Mouse (Mus musculus) limb, embryonic 10.5 days (tissue): ENCODE data around the gene Scn2a. TPM values are rescaled to one million over a fixed set of nuclear protein-coding genes. Genes with fewer than 3 reads are reported as not detected.
A peak's percentile ranks its signal among the peaks of the same experiment; 100 is the strongest.

Experiments
- DNase-seq: peaks from one replicate; pipeline ENCODE4 v3.0.0-alpha.2; 2017; ENCODE audit warnings: low spot score
- H3K27ac ChIP-seq: fragments of 300-500 bp; sonication (generic); 2 replicates; pipeline ENCODE4 v1.5.1; 2016; ENCODE audit warnings: mild to moderate bottlenecking
- H3K27me3 ChIP-seq: fragments of 300-500 bp; sonication (generic); 2 replicates; pipeline ENCODE4 v1.6.1; 2016; ENCODE audit warnings: low read depth, mild to moderate bottlenecking; ENCODE audit not compliant: poor library complexity, severe bottlenecking
- H3K36me3 ChIP-seq: fragments of 300-500 bp; sonication (generic); 2 replicates; pipeline ENCODE4 v1.6.1; 2016; ENCODE audit warnings: mild to moderate bottlenecking, moderate library complexity
- H3K4me1 ChIP-seq: fragments of 300-500 bp; sonication (generic); 2 replicates; pipeline ENCODE4 v1.6.1; 2016
- H3K4me3 ChIP-seq: fragments of 300-500 bp; sonication (generic); 2 replicates; pipeline ENCODE4 v1.5.1; 2016; ENCODE audit warnings: mild to moderate bottlenecking, moderate library complexity
- H3K9me3 ChIP-seq: fragments of 300-500 bp; sonication (generic); replicated peaks from 2 replicates; pipeline ENCODE4 v1.6.1; 2016; ENCODE audit warnings: mild to moderate bottlenecking
- WGBS: fragments of 180-500 bp; shearing (Covaris S2); methylation state at CpG from one replicate; pipeline ENCODE4 v1.1.7; 2016; 5-methylcytosine and 5-hydroxymethylcytosine counted together
- polyA plus RNA-seq: library from polyadenylated mRNA; unstranded; fragments of >200 nt; fragmentation: Nextera tagmentation; extraction: Ambion mirVana; gene quantifications from 2 replicates; pipeline ENCODE4 v1.2.1, GENCODE M21; 2016

Scn2a gene
- 1.6 and 2.3 TPM in 2 replicates for polyA plus RNA-seq

- Histone ChIP-seq H3K36me3 (no peaks in the 10 kb centered on the region), H3K4me3 (no peak within 1 kb of the TSS), H3K27me3 (no peaks in the 10 kb centered on the region), H3K4me1 (no peaks in the 10 kb centered on the region), H3K9me3 (no peaks in the 10 kb centered on the region), H3K27ac (no peak within 1 kb of the TSS)
- 56% methylated on average over 9 of the region's 9 CpGs for WGBS
- no peak for DNase-seq
These were observed at the start of gene Scn2a for GRCm38 (mm10) chr2:65620556-65621166. Gene Scn2a (plus strand): TSS chr2:65620771.

GRCm38 (mm10) chr2:65587679-65588078, 32.9 kb upstream of the Scn2a start:
- Histone ChIP-seq H3K36me3 (no peaks in the 10 kb centered on the region), H3K27me3 (no peaks in the 10 kb centered on the region), H3K9me3 (no peaks in the 10 kb centered on the region), H3K27ac (no peak overlapping the region), H3K4me3 (no peak overlapping the region), H3K4me1 (no peaks in the 10 kb centered on the region)
- no peak for DNase-seq
- 82% methylated on average over 5 of the region's 5 CpGs for WGBS

- H3K27me3 ChIP-seq, result no peaks in the 10 kb centered on the region
These were observed 12.8 kb upstream of the Scn2a start for GRCm38 (mm10) chr2:65607813-65608212.

GRCm38 (mm10) chr2:65611887-65612286, 8.7 kb upstream of the Scn2a start:
- H3K27me3 ChIP-seq, result no peaks in the 10 kb centered on the region
- no peak for DNase-seq
- 83% methylated on average over 4 of the region's 4 CpGs for WGBS
- no peaks in the 10 kb centered on the region for H3K9me3 ChIP-seq
- H3K4me3 ChIP-seq, result no peak overlapping the region
- H3K4me1 ChIP-seq, result no peaks in the 10 kb centered on the region
- H3K27ac ChIP-seq, result no peak overlapping the region
- H3K36me3 ChIP-seq, result no peaks in the 10 kb centered on the region

More at GRCm38 (mm10) chr2:65607813-65608212, 12.8 kb upstream of the Scn2a start:
- H3K36me3 ChIP-seq, result no peaks in the 10 kb centered on the region
- no peak for DNase-seq
- no peak overlapping the region for H3K4me3 ChIP-seq
- H3K9me3 ChIP-seq, result no peaks in the 10 kb centered on the region
- H3K4me1 ChIP-seq, result no peaks in the 10 kb centered on the region
- H3K27ac ChIP-seq, result no peak overlapping the region

GRCm38 (mm10) chr2:65619781-65620180, 790 bp upstream of the Scn2a start:
- no peaks in the 10 kb centered on the region for H3K36me3 ChIP-seq
- H3K4me3 ChIP-seq, result no peak overlapping the region
- no peaks in the 10 kb centered on the region for H3K4me1 ChIP-seq
- no peaks in the 10 kb centered on the region for H3K27me3 ChIP-seq
- WGBS, result 20% methylated on average over 5 of the region's 5 CpGs
- H3K27ac ChIP-seq, result no peak overlapping the region
- DNase-seq, result peak; percentile 77
- H3K9me3 ChIP-seq, result no peaks in the 10 kb centered on the region

DNA sequence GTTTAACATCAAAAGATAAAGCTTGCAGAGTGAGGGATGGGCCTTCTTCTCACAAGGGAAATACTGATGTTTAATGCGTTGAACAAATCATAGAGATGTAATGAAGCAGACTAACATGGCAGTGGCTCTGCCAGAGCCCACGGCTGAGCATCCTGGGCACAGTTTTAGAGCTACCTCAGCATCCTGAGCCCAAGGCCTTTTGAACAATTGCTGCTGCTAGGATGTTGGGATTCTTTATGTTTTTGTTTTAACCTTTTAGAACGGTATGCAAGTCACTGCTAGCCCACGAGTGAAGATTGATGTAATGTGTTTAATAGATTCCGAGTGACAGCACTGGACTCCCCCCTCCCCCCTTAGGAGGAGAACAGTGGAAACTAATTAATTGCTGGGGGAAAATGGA, 683 bp downstream of the Scn2a start:
- H3K27ac ChIP-seq, result no peak overlapping the region
- WGBS, result 75% methylated on average over 5 of the region's 5 CpGs
- DNase-seq, result no peak
- H3K27me3 ChIP-seq, result no peaks in the 10 kb centered on the region
- no peaks in the 10 kb centered on the region for H3K4me1 ChIP-seq
- H3K36me3 ChIP-seq, result no peaks in the 10 kb centered on the region
- no peak overlapping the region for H3K4me3 ChIP-seq
- no peaks in the 10 kb centered on the region for H3K9me3 ChIP-seq

- Histone ChIP-seq H3K36me3 (no peaks in the 10 kb centered on the region), H3K4me1 (no peaks in the 10 kb centered on the region), H3K9me3 (no peaks in the 10 kb centered on the region), H3K27ac (no peak overlapping the region), H3K27me3 (no peaks in the 10 kb centered on the region), H3K4me3 (no peak overlapping the region)
- no peak for DNase-seq
- WGBS, result 88% methylated on average over 5 of the region's 5 CpGs
These were observed 1.3 kb downstream of the Scn2a start for GRCm38 (mm10) chr2:65621838-65622237.

- H3K9me3 ChIP-seq, result no peaks in the 10 kb centered on the region
- no peak for DNase-seq
- H3K27ac ChIP-seq, result no peak overlapping the region
- no peaks in the 10 kb centered on the region for H3K36me3 ChIP-seq
- no peaks in the 10 kb centered on the region for H3K27me3 ChIP-seq
- H3K4me1 ChIP-seq, result no peaks in the 10 kb centered on the region
- H3K4me3 ChIP-seq, result no peak overlapping the region
- WGBS, result 88% methylated on average over 7 of the region's 7 CpGs
These were observed 32.1 kb downstream of the Scn2a start for GRCm38 (mm10) chr2:65652636-65653035.

GRCm38 (mm10) chr2:65657031-65657430, 36.5 kb downstream of the Scn2a start:
- Histone ChIP-seq H3K27me3 (no peaks in the 10 kb centered on the region), H3K36me3 (no peaks in the 10 kb centered on the region), H3K4me3 (no peak overlapping the region), H3K27ac (no peak overlapping the region), H3K4me1 (no peaks in the 10 kb centered on the region), H3K9me3 (no peaks in the 10 kb centered on the region)
- WGBS, result 79% methylated on average over 4 of the region's 4 CpGs
- no peak for DNase-seq

DNA sequence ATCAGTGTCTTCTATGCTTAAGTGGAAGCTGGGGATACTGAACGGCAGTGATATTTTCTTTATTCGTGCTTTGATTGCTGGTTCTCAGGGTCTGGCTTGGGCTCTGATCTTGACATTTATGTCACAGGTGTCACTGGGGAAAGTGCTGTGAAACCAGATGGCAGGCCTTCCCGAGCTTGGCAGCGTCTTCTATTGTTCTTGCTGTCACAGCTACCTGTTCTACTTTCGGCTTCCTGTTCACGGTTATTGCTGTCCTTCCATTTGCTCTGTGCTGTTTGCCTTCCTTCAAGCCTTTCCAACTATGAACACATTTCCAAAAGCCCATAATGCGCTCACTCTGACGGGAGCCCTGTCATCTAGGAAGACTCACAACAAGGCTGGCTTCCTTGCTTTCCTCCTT, 37.9 kb downstream of the Scn2a start:
- Histone ChIP-seq H3K36me3 (no peaks in the 10 kb centered on the region), H3K4me1 (no peaks in the 10 kb centered on the region)
- 87% methylated on average over 8 of the region's 8 CpGs for WGBS

DNA sequence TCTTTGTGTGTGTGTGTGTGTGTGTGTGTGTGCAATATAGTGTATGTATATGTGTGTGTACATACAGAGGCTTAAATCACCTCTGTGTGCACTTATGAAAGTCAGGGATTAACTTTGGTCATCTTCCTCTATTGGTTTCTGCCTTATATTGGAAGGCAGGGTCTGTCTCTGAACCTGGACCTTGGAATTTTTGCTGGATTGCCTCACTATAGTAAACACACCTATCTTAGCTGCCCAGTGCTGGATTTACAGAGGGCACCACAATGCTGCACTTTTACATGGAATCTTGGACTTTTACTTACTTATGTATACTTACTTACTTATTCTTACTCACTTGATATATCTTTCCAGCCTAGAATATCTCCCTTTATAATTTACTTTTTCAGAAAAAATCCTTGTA, 43.3 kb downstream of the Scn2a start:
- H3K4me1 ChIP-seq, result peaks cover 2% of the 10 kb centered on the region; the same call in 1 of the 2 replicates
- no peak overlapping the region for H3K27ac ChIP-seq
- no peaks in the 10 kb centered on the region for H3K9me3 ChIP-seq
- H3K27me3 ChIP-seq, result no peaks in the 10 kb centered on the region
- H3K4me3 ChIP-seq, result no peak overlapping the region
- DNase-seq, result no peak
- H3K36me3 ChIP-seq, result no peaks in the 10 kb centered on the region

More for the DNA sequence above, 37.9 kb downstream of the Scn2a start:
- no peak for DNase-seq
- Histone ChIP-seq H3K9me3 (no peaks in the 10 kb centered on the region), H3K27ac (no peak overlapping the region), H3K27me3 (no peaks in the 10 kb centered on the region), H3K4me3 (no peak overlapping the region)

DNA sequence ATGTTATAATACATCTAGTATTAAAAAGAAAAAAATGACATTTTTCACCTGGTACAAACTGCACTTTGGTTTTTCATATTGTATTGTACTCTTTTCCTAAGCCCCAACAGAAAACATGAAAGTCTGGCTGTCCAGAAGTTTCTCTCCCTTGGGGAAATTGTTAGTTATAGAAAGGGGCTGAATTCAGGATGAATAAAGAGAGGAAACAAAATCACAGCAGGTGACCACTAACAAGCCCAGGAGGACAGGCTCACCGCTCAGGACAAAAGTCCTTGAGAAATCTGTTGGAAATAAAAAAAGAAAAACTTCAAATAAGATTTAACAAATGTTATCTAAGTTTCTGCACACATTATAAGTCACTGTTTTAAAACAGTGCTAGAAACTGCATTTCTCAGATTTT, 43.9 kb downstream of the Scn2a start:
- no peak overlapping the region for H3K27ac ChIP-seq
- no peak overlapping the region for H3K4me3 ChIP-seq
- no peaks in the 10 kb centered on the region for H3K36me3 ChIP-seq
- DNase-seq, result no peak
- H3K27me3 ChIP-seq, result no peaks in the 10 kb centered on the region
- H3K4me1 ChIP-seq, result peaks cover 3% of the 10 kb centered on the region; the same call in 1 of the 2 replicates
- 59% methylated on average over 1 of the region's 1 CpGs for WGBS
- no peaks in the 10 kb centered on the region for H3K9me3 ChIP-seq

- WGBS, result 47% methylated on average over 4 of the region's 4 CpGs
- no peak for DNase-seq
- no peaks in the 10 kb centered on the region for H3K36me3 ChIP-seq
- H3K4me1 ChIP-seq, result peaks cover 3% of the 10 kb centered on the region; the same call in 1 of the 2 replicates
- no peak overlapping the region for H3K27ac ChIP-seq
- H3K9me3 ChIP-seq, result no peaks in the 10 kb centered on the region
- H3K4me3 ChIP-seq, result no peak overlapping the region
- H3K27me3 ChIP-seq, result no peaks in the 10 kb centered on the region
These were observed 44.6 kb downstream of the Scn2a start for GRCm38 (mm10) chr2:65665180-65665579.
